Mouse (Mus musculus) heart, postnatal 10 days (tissue): Measurements from ENCODE around the gene Gm7697. TPM values are rescaled to one million over a fixed set of nuclear protein-coding genes. Genes with fewer than 3 reads are reported as not detected.
"Not testable (repeated sequence)": the region's sequence is repeated elsewhere in the genome, so short reads cannot be mapped to it uniquely, and the experiment has no call there.

Experiments used
- DNase-seq, 2 experiments: peaks; one replicate each; pipeline ENCODE4 v3.0.0; 2021
- intact Hi-C: fragments of 180-260 bp; cut with DNase I; formaldehyde crosslinking; loops from one replicate; pipeline ENCODE4 v1.15.1; 2025
- total RNA-seq, 2 experiments: library from RNA; stranded (reverse); gene quantifications; 2 replicates each; pipeline ENCODE4 v1.2.3; 2021

Gm7697 gene
- total RNA-seq = not detected

DNA sequence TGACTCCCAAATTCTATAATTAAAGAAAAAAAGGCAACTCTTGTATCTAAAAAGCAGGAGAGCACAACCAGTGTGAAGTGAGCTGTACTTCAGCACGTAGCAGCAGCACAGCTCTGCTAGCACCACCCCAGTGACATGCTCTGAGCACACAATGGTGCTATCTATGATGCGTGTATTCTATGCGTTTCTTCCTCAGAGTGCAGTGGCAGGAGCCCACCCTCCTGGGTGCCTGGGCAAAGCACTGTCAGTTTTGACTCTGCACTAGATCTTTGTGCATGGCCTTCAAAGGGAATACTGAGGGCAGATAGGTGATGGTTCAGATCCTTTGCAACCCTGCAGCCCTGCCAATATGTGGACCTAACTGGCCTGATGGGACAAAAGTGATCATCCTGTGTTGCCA, at the start of gene Gm7697:
Gene Gm7697 (minus strand): TSS at position 101 of the 400 bp plus-strand sequence.
- intact Hi-C loops = not testable (repeated sequence)

DNA sequence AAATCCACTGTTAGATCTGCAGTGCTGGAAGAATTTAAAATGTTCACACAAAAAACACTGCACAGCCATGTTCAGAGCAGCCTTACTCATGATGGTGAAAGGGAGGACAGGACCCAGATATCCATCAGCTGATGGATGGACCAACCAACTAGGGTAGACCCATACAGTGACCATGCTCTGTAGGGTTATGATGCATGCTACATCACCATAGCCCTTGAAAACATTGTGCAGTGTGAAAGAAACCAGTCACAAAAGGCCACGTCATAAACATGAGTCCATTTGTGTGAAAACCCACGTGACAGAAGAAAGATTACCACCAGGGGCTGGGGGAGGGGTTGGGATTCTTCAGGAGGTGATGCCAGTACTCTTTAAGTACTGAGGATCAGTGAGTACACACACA, 28.5 kb upstream of the Gm7697 start:
- intact Hi-C loops, DNase-seq: not testable (repeated sequence)

More for the DNA sequence above, at the start of gene Gm7697:
- not testable (repeated sequence) for DNase-seq

DNA sequence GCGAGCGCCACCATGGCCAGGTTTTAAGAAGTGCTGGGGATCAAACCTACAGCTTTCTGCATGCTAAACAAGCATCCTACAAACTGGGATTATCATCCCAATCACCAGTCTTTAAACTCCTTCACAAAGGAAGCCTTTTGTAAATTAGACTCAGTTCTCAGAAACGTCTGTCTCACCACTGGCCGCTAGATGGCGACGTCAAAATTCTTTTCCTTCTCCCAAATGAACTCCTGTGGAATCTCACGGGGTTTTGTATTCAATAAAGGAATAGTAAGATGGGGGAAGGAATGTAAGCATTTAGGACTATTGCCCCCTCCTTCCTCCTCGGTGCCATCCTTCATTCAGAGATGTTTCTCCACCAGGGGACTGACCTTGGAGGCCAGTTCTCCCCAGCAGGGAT, 26.8 kb upstream of the Gm7697 start:
- DNase-seq = peak; percentile 44 to 75
- intact Hi-C loops = not testable (repeated sequence)

DNA sequence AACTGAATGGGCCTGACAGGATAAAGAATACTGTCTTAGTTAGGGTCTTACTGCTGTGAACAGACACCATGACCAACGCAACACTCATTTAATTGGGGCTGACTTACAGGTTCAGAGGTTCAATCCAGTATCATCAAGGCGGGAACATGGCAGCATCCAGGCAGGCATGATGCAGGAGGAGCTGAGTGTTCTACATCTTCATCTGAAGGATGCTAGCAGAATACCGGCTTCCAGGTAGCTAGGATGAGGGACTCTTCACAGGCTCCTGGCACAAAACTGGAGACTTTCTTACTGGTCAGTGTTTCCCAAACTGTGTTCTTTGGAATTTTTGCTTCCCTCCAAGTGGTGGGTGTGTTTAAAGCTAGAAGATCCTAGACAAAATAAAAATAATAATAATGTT, 25.3 kb upstream of the Gm7697 start:
- DNase-seq, intact Hi-C loops: not testable (repeated sequence)

DNA sequence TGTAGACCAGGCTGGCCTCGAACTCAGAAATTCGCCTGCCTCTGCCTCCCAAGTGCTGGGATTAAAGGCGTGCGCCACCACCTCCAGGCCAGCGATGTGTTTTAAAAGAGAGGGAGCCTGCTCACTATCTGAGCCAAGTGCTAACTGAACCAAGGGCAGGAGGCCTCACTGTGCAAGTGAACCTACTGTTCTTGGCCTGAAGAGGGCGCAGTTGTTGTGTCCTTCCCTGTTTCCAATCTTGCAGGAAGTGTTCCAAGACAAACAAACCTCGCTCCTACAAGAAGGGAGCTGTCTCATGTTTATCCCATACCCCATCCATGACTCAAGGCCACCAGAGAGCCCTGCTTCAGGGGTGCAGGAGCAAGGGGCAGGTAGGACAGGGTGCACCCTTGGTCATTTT, 24.4 kb upstream of the Gm7697 start:
- intact Hi-C loops = loop anchor here (2.0 kb wide), 1 partner anchor 218 kb away; no protein-coding TSS in a partner anchor
- not testable (repeated sequence) for DNase-seq

DNA sequence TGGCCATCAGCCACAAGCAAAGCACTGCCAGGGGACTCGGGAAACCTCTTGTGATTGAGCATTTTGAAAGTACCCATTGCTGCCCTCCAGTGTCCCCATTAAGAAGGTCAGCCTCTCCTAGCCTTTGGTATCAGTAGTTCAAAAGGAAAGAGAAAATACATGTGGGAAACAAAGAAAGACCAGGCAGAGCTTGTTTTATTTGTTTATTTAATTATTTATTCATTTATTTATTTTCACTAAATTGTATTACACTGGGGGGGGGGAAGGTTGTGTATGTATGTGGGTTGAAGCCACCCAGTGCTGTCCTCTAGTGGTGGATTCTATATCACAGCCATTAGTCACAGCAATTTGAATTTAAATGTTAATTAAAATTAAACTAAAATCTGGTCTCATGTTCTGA, 22.2 kb upstream of the Gm7697 start:
- intact Hi-C loops, DNase-seq: not testable (repeated sequence)

DNA sequence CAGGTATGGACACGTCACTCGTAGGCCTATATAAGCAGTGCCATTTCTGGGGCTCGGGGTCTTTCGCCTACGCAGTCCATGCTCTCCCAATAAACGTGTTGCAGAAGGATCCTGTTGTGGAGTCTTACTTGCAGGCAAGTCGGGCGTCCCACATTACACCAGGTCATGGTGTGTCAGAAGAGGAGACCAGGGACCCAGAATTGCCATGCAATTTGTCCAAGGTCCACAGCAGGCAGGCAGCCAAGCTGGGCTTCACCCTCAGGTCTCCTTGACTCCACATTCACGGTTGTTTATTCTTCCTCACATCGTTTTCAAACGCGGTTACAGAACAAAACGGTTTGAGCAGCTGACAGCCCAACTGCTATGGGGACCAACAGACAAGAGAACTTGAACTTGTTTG, 21.7 kb upstream of the Gm7697 start:
- DNase-seq, intact Hi-C loops: not testable (repeated sequence)

DNA sequence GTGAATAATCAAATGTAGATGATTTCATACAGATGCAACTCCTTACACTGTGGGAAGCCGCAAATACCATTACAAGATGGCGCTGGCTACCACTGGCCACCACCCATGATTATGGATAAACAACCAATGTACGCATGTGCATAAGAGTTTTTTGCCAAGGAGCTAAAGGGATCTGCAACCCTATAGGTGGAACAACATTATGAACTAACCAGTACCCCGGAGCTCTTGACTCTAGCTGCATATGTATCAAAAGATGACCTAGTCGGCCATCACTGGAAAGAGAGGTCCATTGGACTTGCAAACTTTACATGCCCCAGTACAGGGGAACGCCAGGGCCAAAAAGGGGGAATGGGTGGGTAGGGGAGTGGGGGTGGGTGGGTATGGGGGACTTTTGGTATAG, 21.2 kb upstream of the Gm7697 start:
- DNase-seq, intact Hi-C loops: not testable (repeated sequence)

DNA sequence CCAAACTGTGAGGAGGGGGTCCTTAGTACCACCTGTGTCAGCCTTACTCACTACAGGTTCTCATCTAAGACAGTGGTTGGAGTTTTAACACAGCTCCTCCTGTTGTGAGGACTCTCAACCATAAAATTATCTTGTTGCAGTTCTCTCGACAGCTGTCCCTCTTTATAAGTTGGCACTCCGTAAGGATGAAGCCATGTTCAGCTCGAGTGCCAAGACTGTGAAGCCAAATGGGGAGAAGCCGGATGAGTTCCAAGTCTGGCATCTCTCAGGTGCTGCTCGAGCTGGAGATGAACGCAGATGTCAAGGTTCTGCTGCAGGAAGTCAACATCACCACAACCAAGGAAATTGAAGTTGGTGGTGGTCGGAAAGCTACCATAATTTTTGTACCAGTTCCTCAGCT, 18.0 kb upstream of the Gm7697 start:
- DNase-seq, intact Hi-C loops: not testable (repeated sequence)

DNA sequence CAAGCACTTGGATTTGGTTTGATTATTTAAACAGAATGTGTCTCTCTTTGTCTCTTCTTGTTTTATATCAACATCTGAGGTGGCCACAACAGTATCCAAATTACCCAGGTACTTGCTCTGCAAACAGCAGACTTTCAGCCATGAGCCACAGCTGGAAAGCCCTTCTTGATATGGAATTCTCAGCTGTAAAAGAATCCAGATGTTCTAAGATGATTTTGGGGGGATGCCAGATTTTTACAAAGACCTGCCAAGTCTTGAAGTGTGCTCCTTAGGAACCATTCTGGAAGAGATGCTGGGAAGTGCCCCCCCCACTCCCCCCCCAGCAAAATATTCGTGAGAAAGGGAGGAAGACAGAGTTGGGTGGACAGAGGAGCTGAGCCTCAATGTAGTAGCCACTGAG, 17.6 kb upstream of the Gm7697 start:
- intact Hi-C loops, DNase-seq: not testable (repeated sequence)

DNA sequence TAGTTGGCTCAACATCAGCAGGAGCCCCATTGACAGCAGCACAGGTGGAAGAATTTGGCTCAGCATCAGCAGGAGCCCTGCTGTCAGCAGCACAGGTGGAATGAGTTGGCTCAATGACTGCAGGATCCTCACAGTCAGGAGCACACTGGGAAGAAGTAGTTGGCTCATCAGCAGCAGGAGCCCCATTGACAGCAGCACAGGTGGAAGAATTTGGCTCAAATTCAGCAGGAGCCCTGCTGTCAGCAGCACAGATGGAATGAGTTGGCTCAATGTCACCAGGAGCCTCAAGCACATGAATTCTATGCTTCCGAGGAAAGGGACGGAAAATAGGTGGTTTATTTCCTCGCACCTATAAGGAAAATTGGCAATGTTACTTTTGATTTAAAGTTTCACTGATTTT, 47.8 kb downstream of the Gm7697 start:
- DNase-seq, intact Hi-C loops: not testable (repeated sequence)

DNA sequence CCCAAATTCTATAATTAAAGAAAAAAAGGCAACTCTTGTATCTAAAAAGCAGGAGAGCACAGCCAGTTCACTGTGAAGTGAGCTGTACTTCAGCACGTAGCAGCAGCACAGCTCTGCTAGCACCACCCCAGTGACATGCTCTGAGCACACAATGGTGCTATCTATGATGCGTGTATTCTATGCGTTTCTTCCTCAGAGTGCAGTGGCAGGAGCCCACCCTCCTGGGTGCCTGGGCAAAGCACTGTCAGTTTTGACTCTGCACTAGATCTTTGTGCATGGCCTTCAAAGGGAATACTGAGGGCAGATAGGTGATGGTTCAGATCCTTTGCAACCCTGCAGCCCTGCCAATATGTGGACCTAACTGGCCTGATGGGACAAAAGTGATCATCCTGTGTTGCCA, 69.3 kb downstream of the Gm7697 start, which contains the start of gene Gm9495:
Gene Gm9495 (minus strand): TSS at position 101 of the 400 bp plus-strand sequence.
- intact Hi-C loops, DNase-seq: not testable (repeated sequence)

Other genes with a start within 250 kb of the Gm7697 start
- gene Gm9495, start 69.4 kb downstream of the Gm7697 start, total RNA-seq = not detected
- gene Zfp868, start 102.6 kb upstream of the Gm7697 start, total RNA-seq = 10 to 100 TPM; 10.2 to 10.7 TPM
- 1 to 10 TPM; 1.2 to 1.8 TPM for gene Zfp964, start 131.5 kb upstream of the Gm7697 start, total RNA-seq
- gene Zfp869, start 187.7 kb upstream of the Gm7697 start, total RNA-seq = 10 to 100 TPM; 14.1 to 15.5 TPM
- 1 to 10 TPM; 2.9 to 3.2 TPM for gene Zfp963, start 227.0 kb upstream of the Gm7697 start, total RNA-seq